Mouse (Mus musculus) stomach, embryonic 14.5 days (tissue): ENCODE data around the gene Krit1. TPM values are rescaled to one million over a fixed set of nuclear protein-coding genes. Genes with fewer than 3 reads are reported as not detected.
"Not testable (repeated sequence)": the region's sequence is repeated elsewhere in the genome, so short reads cannot be mapped to it uniquely, and the experiment has no call there.

Source experiments
- ATAC-seq: fragments of 200-750 bp; cut with Nextera tagmentation; 2 replicates; pipeline ENCODE4 v1.8.0; 2017; ENCODE audit warnings: low read depth, moderate TSS enrichment; ENCODE audit not compliant: insufficient number of reproducible peaks, insufficient read depth, low FRiP score
- H3K27ac ChIP-seq: fragments of 300-500 bp; sonication (generic); 2 replicates; pipeline ENCODE4 v1.5.1; 2014; ENCODE audit warnings: mild to moderate bottlenecking, low read length, moderate library complexity, mixed read lengths
- H3K27me3 ChIP-seq: fragments of 300-500 bp; sonication (generic); 2 replicates; pipeline ENCODE4 v1.6.1; 2014; ENCODE audit warnings: low read length, control low read depth, mixed read lengths; ENCODE audit not compliant: control insufficient read depth, insufficient read depth
- H3K36me3 ChIP-seq: fragments of 300-500 bp; sonication (generic); 2 replicates; pipeline ENCODE4 v1.6.1; 2014; ENCODE audit warnings: mild to moderate bottlenecking, control low read depth, low read length, moderate library complexity, mixed read lengths; ENCODE audit not compliant: control insufficient read depth, insufficient read depth
- H3K4me1 ChIP-seq: fragments of 300-500 bp; sonication (generic); 2 replicates; pipeline ENCODE4 v1.6.1; 2014; ENCODE audit warnings: low read length, control low read depth, mixed read lengths; ENCODE audit not compliant: control insufficient read depth, insufficient read depth
- H3K4me2 ChIP-seq: fragments of 300-500 bp; sonication (generic); replicated peaks from 2 replicates; pipeline ENCODE4 v1.6.1; 2014; ENCODE audit warnings: low read depth, low read length, control low read depth
- H3K4me3 ChIP-seq: fragments of 300-500 bp; sonication (generic); 2 replicates; pipeline ENCODE4 v1.5.1; 2014; ENCODE audit warnings: low read depth, low read length, control low read depth
- H3K9ac ChIP-seq: fragments of 300-500 bp; sonication (generic); replicated peaks from 2 replicates; pipeline ENCODE4 v1.6.1; 2014; ENCODE audit warnings: low read depth, mild to moderate bottlenecking, control low read depth, low read length, moderate library complexity, mixed read lengths
- H3K9me3 ChIP-seq: fragments of 300-500 bp; sonication (generic); 2 replicates; pipeline ENCODE4 v1.6.1; 2016; ENCODE audit warnings: low read depth, low read length, control low read depth; ENCODE audit not compliant: control insufficient read depth
- WGBS: fragments of 180-500 bp; shearing (Covaris S2); extraction: QIAGEN DNeasy Blood & Tissue Kit; methylation state at CpG from one replicate; pipeline ENCODE4 v1.1.7; 2014; 5-methylcytosine and 5-hydroxymethylcytosine counted together
- polyA plus RNA-seq: library from polyadenylated mRNA; unstranded; fragments of >200 nt; fragmentation: Nextera tagmentation; extraction: Ambion mirVana; gene quantifications from 2 replicates; pipeline ENCODE4 v1.2.1, GENCODE M21; 2014

The Krit1 gene
- polyA plus RNA-seq, 1 experiment from 2014 or later, result 48.9 TPM

DNA sequence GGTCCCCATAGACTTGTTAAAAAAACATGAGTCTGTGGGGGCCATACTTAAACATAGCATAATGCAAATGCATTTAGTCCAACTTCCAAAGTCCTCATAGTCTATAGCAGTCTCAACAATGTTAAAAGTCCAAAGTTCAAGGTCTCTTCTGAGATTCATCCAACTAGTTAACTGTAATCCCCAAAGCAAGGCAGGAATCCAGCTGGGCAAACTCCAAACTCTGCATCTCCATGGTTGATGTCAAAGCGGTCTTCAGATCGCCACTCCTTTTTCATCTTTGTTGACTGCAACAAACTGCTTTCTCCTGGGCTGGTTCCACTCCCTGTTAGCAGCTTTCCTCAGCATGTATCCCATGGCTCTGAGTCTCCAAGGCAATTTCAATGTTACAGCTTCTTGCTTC is 5.9 kb upstream of the Krit1 start:
- H3K4me3 ChIP-seq, H3K9ac ChIP-seq, H3K27ac ChIP-seq, ATAC-seq, H3K27me3 ChIP-seq, H3K36me3 ChIP-seq, H3K4me1 ChIP-seq, H3K9me3 ChIP-seq, H3K4me2 ChIP-seq: not testable (repeated sequence)
- 98% methylated on average over 2 of the region's 2 CpGs for WGBS

DNA sequence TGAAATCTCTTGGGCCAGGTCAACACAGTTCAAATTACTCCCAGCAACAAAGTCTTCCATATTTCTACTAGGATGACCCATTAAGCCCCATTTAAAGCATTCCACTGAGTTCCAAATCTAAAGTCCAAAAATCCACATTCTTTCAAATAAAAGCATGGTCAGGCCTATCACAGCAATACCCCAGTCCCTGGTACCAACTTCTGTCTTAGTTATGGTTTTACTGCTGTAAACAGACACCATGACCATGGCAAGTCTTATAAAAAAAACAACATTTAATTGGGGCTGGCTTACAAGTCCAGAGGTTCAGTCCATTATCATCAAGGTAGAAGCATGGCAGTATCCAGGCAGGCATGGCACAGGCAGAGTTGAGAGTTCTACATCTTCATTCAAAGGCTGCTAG is 4.3 kb upstream of the Krit1 start:
- not testable (repeated sequence) for H3K4me2 ChIP-seq, H3K4me3 ChIP-seq, H3K27me3 ChIP-seq, H3K4me1 ChIP-seq, ATAC-seq, H3K27ac ChIP-seq, H3K36me3 ChIP-seq, H3K9me3 ChIP-seq, H3K9ac ChIP-seq

- no peak for ATAC-seq
- H3K4me3 ChIP-seq, result no peak overlapping the region
- H3K4me1 ChIP-seq, result peaks cover 3% of the 10 kb centered on the region
- no peak overlapping the region for H3K27ac ChIP-seq
- H3K36me3 ChIP-seq, result no peaks in the 10 kb centered on the region
- H3K4me2 ChIP-seq, result no peak overlapping the region
- H3K9me3 ChIP-seq, result no peaks in the 10 kb centered on the region
- no peaks in the 10 kb centered on the region for H3K27me3 ChIP-seq
- 78% methylated on average over 1 of the region's 1 CpGs for WGBS
- no peak overlapping the region for H3K9ac ChIP-seq
Measured at GRCm38 (mm10) chr5:3800041-3800440, 2.9 kb upstream of the Krit1 start.

GRCm38 (mm10) chr5:3800881-3801280 is 2.1 kb upstream of the Krit1 start:
- no peak for ATAC-seq
- H3K4me3 ChIP-seq, result no peak overlapping the region
- no peak overlapping the region for H3K4me2 ChIP-seq
- no peaks in the 10 kb centered on the region for H3K36me3 ChIP-seq
- H3K9ac ChIP-seq, result no peak overlapping the region
- no peak overlapping the region for H3K27ac ChIP-seq
- peaks cover 3% of the 10 kb centered on the region for H3K4me1 ChIP-seq
- no peaks in the 10 kb centered on the region for H3K27me3 ChIP-seq
- 81% methylated on average over 4 of the region's 4 CpGs for WGBS
- H3K9me3 ChIP-seq, result no peaks in the 10 kb centered on the region

DNA sequence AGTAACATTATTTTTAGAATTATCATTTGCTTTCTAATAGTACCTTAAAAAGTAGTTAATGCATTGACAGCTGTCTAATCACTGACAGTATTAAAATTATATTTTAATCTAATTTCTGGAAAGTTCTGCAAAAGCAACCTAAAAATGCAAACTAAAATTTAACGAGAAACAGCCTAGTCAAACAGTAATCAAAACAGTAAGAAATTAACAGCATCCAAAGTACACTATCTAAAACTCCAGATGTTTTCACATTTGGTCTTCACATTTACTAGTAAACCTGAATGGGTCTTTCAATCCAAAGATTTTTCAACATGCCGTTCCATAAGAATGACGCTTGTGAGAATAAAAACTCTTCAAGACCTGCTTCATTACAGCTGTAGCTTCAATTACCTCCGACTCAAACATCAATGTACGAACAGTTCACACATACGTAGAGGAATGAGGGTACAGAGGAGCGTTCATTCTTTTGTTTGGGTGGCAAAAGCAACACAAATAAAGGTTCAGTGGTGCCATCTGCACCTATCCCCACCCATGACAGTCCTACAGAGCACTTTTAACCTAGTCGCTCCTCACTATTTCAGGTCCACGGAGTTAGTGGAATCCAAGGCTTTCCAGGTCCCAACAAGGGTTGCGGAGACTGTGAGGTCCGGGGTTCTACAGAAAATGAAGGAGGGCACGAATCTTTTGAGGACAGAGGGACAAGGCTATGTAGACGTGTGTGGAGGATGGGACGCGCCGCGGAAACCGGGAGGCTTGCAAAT is 1.1 kb upstream of the Krit1 start:
- H3K4me1 ChIP-seq, result peaks cover 3% of the 10 kb centered on the region
- peak overlapping the region; percentile 52 for H3K4me2 ChIP-seq
- no peaks in the 10 kb centered on the region for H3K9me3 ChIP-seq
- H3K27me3 ChIP-seq, result no peaks in the 10 kb centered on the region
- H3K4me3 ChIP-seq, result peak overlapping the region; percentile 77
- no peaks in the 10 kb centered on the region for H3K36me3 ChIP-seq
- H3K9ac ChIP-seq, result peak overlapping the region; percentile 68
- WGBS, result 6% methylated on average over 18 of the region's 18 CpGs
- no peak overlapping the region; the same call in 1 of the 2 replicates for H3K27ac ChIP-seq
- peak; percentile 4 for ATAC-seq

DNA sequence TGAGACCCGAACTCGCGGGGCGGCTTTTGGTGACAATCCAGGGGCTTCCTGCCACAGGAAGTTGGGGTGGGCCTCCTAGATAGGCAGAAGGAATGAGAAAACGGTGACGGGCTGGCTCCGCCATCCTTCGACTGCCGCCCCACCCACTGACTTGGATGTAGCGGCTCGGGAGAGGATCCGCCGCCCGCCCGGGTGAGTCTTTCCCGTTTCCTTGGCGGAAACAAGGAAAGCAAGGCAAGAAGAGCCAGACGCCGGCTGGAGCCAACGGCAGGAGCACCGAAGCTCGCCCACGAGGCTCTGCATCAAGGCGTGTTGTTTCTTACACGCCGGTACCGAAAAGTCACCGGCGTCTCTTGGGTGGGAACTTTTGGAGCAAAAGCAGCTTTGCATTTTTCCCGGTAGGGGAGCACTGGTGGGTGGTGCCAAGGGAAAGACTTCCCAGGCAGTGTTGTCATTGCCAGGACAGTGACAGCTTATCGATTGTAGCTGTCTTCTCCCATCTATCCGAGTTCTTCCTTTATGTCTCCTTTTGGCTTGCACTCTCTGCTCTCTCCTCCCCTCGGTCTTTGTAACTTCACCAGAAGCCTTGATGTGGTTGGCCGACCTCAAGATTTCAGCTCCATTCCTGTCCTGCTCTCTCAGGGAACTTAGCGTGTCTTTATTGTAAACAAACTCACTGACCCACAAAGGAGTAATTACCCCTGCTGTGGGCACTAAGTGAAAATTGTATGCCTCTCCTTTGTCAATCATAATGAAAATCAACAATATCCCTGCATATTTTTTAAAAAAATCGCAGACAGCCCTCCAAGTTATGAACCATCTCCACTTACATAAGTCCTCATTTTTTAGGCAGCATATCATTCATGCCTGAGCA is 545 bp downstream of the Krit1 start:
- Histone ChIP-seq H3K4me2 (peak overlapping the region; percentile 52), H3K27me3 (no peaks in the 10 kb centered on the region), H3K4me3 (peak overlapping the region; percentile 77), H3K36me3 (no peaks in the 10 kb centered on the region), H3K9ac (peak overlapping the region; percentile 68), H3K9me3 (no peaks in the 10 kb centered on the region), H3K27ac (peak overlapping the region; percentile 82), H3K4me1 (peaks cover 3% of the 10 kb centered on the region)
- WGBS, result under 1% methylated on average over 36 of the region's 36 CpGs
- ATAC-seq, result peak; percentile 75

GRCm38 (mm10) chr5:3808472-3808871 is 5.5 kb downstream of the Krit1 start:
- H3K27ac ChIP-seq, result no peak overlapping the region
- H3K4me1 ChIP-seq, result peaks cover 3% of the 10 kb centered on the region
- H3K4me3 ChIP-seq, result no peak overlapping the region
- peaks cover 3% of the 10 kb centered on the region for H3K36me3 ChIP-seq
- no peak overlapping the region for H3K9ac ChIP-seq
- H3K4me2 ChIP-seq, result no peak overlapping the region
- no peaks in the 10 kb centered on the region for H3K27me3 ChIP-seq
- no peaks in the 10 kb centered on the region for H3K9me3 ChIP-seq
- WGBS, result 97% methylated on average over 1 of the region's 1 CpGs
- no peak for ATAC-seq

DNA sequence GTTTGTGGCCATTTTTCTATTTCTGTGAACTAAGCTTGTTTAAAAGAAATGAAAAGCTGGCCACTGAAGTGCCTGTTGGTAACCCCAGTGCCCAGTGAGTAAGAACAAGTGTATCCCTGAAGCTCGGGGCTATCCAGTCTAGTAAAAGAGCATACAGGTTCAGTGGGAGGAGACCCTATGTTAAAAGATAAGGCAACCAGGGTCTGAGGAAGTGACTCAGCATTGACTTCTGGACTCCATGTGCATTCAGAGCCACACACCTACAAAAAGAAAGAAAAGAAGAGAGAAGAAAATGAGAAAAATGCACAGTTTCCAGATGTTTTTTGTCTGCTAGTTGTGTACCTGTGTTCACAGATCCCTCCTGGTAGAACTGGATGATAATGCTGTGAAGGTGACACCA is 31.1 kb downstream of the Krit1 start:
- peaks cover 17% of the 10 kb centered on the region for H3K36me3 ChIP-seq
- no peak overlapping the region for H3K4me2 ChIP-seq

More for the DNA sequence above, 31.1 kb downstream of the Krit1 start:
- H3K27me3 ChIP-seq, result no peaks in the 10 kb centered on the region
- 75% methylated on average over 1 of the region's 1 CpGs for WGBS
- peaks cover 4% of the 10 kb centered on the region; the same call in 1 of the 2 replicates for H3K9me3 ChIP-seq
- ATAC-seq, result no peak
- no peaks in the 10 kb centered on the region for H3K4me1 ChIP-seq
- no peak overlapping the region for H3K9ac ChIP-seq
- no peak overlapping the region for H3K4me3 ChIP-seq
- no peak overlapping the region for H3K27ac ChIP-seq
